Mouse (Mus musculus) hindbrain, embryonic 10.5 days (tissue): ENCODE results near the gene Rtl10. TPM values are rescaled to one million over a fixed set of nuclear protein-coding genes. Genes with fewer than 3 reads are reported as not detected.
A peak's percentile ranks its signal among the peaks of the same experiment; 100 is the strongest.
"Not testable (repeated sequence)": the region's sequence is repeated elsewhere in the genome, so short reads cannot be mapped to it uniquely, and the experiment has no call there.

ENCODE experiments used
- DNase-seq: peaks from one replicate; pipeline ENCODE4 v3.0.0-alpha.2; 2017; ENCODE audit warnings: low spot score
- H3K27ac ChIP-seq: fragments of 300-500 bp; sonication (generic); 2 replicates; pipeline ENCODE4 v1.5.1; 2016; ENCODE audit warnings: mild to moderate bottlenecking, moderate library complexity
- H3K27me3 ChIP-seq: fragments of 300-500 bp; sonication (generic); 2 replicates; pipeline ENCODE4 v1.6.1; 2016; ENCODE audit warnings: mild to moderate bottlenecking; ENCODE audit not compliant: poor library complexity, insufficient read depth, severe bottlenecking
- H3K36me3 ChIP-seq: fragments of 300-500 bp; sonication (generic); 2 replicates; pipeline ENCODE4 v1.6.1; 2016; ENCODE audit warnings: mild to moderate bottlenecking, moderate library complexity
- H3K4me1 ChIP-seq: fragments of 300-500 bp; sonication (generic); replicated peaks from 2 replicates; pipeline ENCODE4 v1.6.1; 2016; ENCODE audit warnings: mild to moderate bottlenecking
- H3K4me3 ChIP-seq: fragments of 300-500 bp; sonication (generic); 2 replicates; pipeline ENCODE4 v1.5.1; 2016; ENCODE audit warnings: mild to moderate bottlenecking, moderate library complexity
- H3K9me3 ChIP-seq: fragments of 300-500 bp; sonication (generic); 2 replicates; pipeline ENCODE4 v1.6.1; 2016; ENCODE audit warnings: mild to moderate bottlenecking, moderate library complexity
- WGBS: fragments of 180-500 bp; shearing (Covaris S2); methylation state at CpG from one replicate; pipeline ENCODE4 v1.1.7; 2016; 5-methylcytosine and 5-hydroxymethylcytosine counted together
- polyA plus RNA-seq: library from polyadenylated mRNA; unstranded; fragments of >200 nt; fragmentation: Nextera tagmentation; extraction: Ambion mirVana; gene quantifications from 2 replicates; pipeline ENCODE4 v1.2.1, GENCODE M21; 2016

Rtl10 gene
- polyA plus RNA-seq, 1 experiment from 2014 or later: 2.2 TPM

GRCm38 (mm10) chr16:18523563-18524245 is 25.0 kb downstream of the Rtl10 start:
- 95% methylated on average over 8 of the region's 8 CpGs for WGBS
- Histone ChIP-seq H3K27me3 (no peaks in the 10 kb centered on the region), H3K27ac (no peak overlapping the region), H3K36me3 (no peaks in the 10 kb centered on the region), H3K4me3 (no peak overlapping the region), H3K9me3 (no peaks in the 10 kb centered on the region), H3K4me1 (no peaks in the 10 kb centered on the region)
- no peak for DNase-seq

GRCm38 (mm10) chr16:18528656-18529055 is 30.0 kb downstream of the Rtl10 start:
- no peaks in the 10 kb centered on the region for H3K36me3 ChIP-seq
- H3K9me3 ChIP-seq: peaks cover 6% of the 10 kb centered on the region
- H3K4me1 ChIP-seq: no peaks in the 10 kb centered on the region
- 87% methylated on average over 5 of the region's 5 CpGs for WGBS
- no peak overlapping the region for H3K27ac ChIP-seq
- no peak for DNase-seq
- H3K27me3 ChIP-seq: no peaks in the 10 kb centered on the region
- H3K4me3 ChIP-seq: no peak overlapping the region

- not testable (repeated sequence) for H3K27me3 ChIP-seq, H3K36me3 ChIP-seq, H3K27ac ChIP-seq, H3K9me3 ChIP-seq, DNase-seq, H3K4me3 ChIP-seq, H3K4me1 ChIP-seq
- WGBS: 96% methylated on average over 7 of the region's 7 CpGs
Observed at GRCm38 (mm10) chr16:18533061-18533460, 34.4 kb downstream of the Rtl10 start.

GRCm38 (mm10) chr16:18537407-18537990 is 38.8 kb downstream of the Rtl10 start:
- H3K9me3 ChIP-seq: no peaks in the 10 kb centered on the region
- DNase-seq: no peak
- 88% methylated on average over 3 of the region's 3 CpGs for WGBS
- H3K4me3 ChIP-seq: no peak overlapping the region
- no peaks in the 10 kb centered on the region for H3K27me3 ChIP-seq
- H3K4me1 ChIP-seq: peaks cover 4% of the 10 kb centered on the region; the same call in 1 of the 2 replicates
- no peaks in the 10 kb centered on the region for H3K36me3 ChIP-seq
- no peak overlapping the region for H3K27ac ChIP-seq

GRCm38 (mm10) chr16:18539281-18539680 is 40.6 kb downstream of the Rtl10 start:
- Histone ChIP-seq H3K27ac (no peak overlapping the region), H3K4me3 (no peak overlapping the region), H3K27me3 (no peaks in the 10 kb centered on the region), H3K36me3 (no peaks in the 10 kb centered on the region), H3K4me1 (peaks cover 17% of the 10 kb centered on the region; the same call in 1 of the 2 replicates), H3K9me3 (no peaks in the 10 kb centered on the region)
- 81% methylated on average over 6 of the region's 6 CpGs for WGBS
- DNase-seq: no peak

- Histone ChIP-seq H3K36me3 (no peaks in the 10 kb centered on the region), H3K27me3 (no peaks in the 10 kb centered on the region), H3K4me3 (no peak overlapping the region), H3K9me3 (no peaks in the 10 kb centered on the region), H3K4me1 (peaks cover 21% of the 10 kb centered on the region; the same call in 1 of the 2 replicates), H3K27ac (peak overlapping the region; percentile 6)
- 57% methylated on average over 8 of the region's 8 CpGs for WGBS
- no peak for DNase-seq
Observed at GRCm38 (mm10) chr16:18543151-18543829, 44.6 kb downstream of the Rtl10 start.

GRCm38 (mm10) chr16:18547891-18548290 is 49.2 kb downstream of the Rtl10 start:
- DNase-seq: no peak
- Histone ChIP-seq H3K9me3 (no peaks in the 10 kb centered on the region), H3K27me3 (no peaks in the 10 kb centered on the region), H3K27ac (no peak overlapping the region), H3K4me1 (peaks cover 53% of the 10 kb centered on the region), H3K4me3 (no peak overlapping the region), H3K36me3 (no peaks in the 10 kb centered on the region)
- WGBS: 90% methylated on average over 5 of the region's 5 CpGs

Other genes with a start within 250 kb of the Rtl10 start
- 0.72 TPM in 1 of 2 replicates, not detected in the other for gene Gm49776, start 240.6 kb upstream of the Rtl10 start, polyA plus RNA-seq
- 37.4 and 45.4 TPM in 2 replicates for gene Dgcr8, start 209.7 kb upstream of the Rtl10 start, polyA plus RNA-seq
- gene Tango2, start 150.8 kb upstream of the Rtl10 start, polyA plus RNA-seq: 45.5 and 52.8 TPM in 2 replicates
- gene Arvcf, start 150.7 kb upstream of the Rtl10 start, polyA plus RNA-seq: 99.5 and 115 TPM in 2 replicates
- 30.5 and 34.7 TPM in 2 replicates for gene Txnrd2, start 72.5 kb upstream of the Rtl10 start, polyA plus RNA-seq
- 62.5 and 67.9 TPM in 2 replicates for gene Comt, start 72.0 kb upstream of the Rtl10 start, polyA plus RNA-seq
- gene Gnb1l, start 188 bp upstream of the Rtl10 start, polyA plus RNA-seq: 16.8 and 19.5 TPM in 2 replicates
- gene Tbx1, start 91.8 kb downstream of the Rtl10 start, polyA plus RNA-seq: 11.3 and 15.3 TPM in 2 replicates
- 4.2 and 9.2 TPM in 2 replicates for gene Gp1bb, start 123.5 kb downstream of the Rtl10 start, polyA plus RNA-seq
- gene Gm49601, start 127.5 kb downstream of the Rtl10 start, polyA plus RNA-seq: 3.4 and 8.5 TPM in 2 replicates
- gene Sept5, start 131.1 kb downstream of the Rtl10 start, polyA plus RNA-seq: 42.3 and 71.9 TPM in 2 replicates